Mouse (Mus musculus): ENCODE data around the gene Plcl2.
"Not testable (repeated sequence)": the region's sequence is repeated elsewhere in the genome, so short reads cannot be mapped to it uniquely, and the experiment has no call there.

Plcl2 gene

DNA sequence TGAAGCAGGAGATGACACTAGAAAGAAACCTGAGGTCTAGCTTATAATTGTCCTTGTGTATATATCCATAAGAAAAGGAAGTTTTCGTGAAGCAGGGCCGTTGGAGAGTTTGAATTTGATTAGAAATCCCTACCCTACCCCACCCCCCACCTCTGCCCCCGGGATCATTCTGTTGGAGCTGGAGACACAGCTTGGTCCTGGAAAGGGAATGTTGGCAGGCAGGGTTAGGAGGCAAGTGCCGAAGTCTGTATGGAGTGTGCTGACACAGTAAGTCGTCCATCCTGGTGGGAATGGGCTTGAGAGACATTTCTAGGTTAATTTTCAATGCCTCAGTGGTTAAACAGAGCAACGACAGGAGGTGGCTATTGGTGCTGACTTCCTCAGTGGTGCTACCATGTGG lies 8.4 kb upstream of the Plcl2 start:
- no peak for DNase-seq (ENCODE audit: low spot score)

- DNase-seq (ENCODE audit: low spot score): no peak
Measured at GRCm38 (mm10) chr17:50503075-50503474, 6.1 kb upstream of the Plcl2 start.

- DNase-seq (ENCODE audit: low spot score): no peak
Measured at GRCm38 (mm10) chr17:50504070-50504846, 4.9 kb upstream of the Plcl2 start.

- no peak for DNase-seq (ENCODE audit: low spot score)
Measured at GRCm38 (mm10) chr17:50505910-50506634, 3.1 kb upstream of the Plcl2 start.

DNA sequence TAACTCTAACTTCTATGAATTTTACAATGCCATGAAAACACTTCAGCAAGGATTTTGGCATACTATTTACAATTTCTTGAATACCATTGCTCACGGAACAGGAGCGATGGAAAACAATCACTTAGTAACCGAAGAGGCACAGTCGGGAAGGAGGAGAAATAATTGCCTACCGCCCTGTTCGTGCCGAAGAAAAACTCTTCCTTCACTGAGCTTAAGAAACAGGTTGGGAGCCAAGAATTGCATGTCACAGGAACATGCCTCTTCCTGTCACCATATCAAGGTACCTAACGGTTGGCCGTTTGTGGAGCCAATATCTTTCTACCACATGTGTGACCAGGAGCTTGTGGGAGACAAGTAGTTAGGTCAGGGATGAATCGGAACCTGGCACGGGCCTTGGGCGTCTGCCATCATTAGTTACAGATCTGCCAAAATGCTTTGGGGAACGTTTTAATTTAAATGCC lies 2.3 kb upstream of the Plcl2 start:
- DNase-seq (ENCODE audit: low spot score): no peak

DNA sequence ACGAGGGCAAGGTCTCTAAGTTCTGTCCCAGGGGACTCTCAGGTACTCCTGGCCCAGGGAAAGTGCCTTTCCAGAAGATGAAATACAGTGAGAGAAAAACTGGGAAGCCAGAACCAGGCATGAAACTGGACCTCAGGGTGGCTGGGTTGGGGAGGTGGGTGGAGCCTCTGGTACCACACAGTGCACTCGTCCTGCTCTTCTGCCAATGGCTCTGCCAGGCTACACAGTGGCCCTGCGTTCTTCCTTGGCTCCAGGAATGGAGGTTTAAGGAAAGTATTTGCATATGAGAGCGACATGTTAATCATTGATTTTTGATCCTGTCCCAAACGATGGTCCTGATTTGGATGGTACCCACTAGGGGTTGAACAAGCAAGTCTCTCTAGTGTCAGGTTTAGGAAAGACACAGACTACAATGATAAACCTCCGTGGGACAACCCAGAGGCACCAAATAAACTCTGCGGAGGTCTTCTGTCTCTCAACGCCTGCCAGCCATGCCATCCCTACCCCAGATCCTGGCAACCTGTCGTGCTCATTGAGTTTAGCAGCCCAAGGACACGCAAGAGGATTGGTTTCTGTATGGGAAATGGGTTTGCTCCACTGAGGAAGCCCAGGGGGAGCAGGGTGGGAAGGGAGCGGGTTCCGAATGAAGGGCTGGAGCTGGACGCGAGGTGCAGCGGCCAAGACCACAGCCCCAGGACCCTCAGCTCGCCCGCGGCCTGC lies 988 bp upstream of the Plcl2 start:
- DNase-seq (ENCODE audit: low spot score): no peak

- no peak for DNase-seq (ENCODE audit: low spot score)
Measured at GRCm38 (mm10) chr17:50508775-50509250, 390 bp upstream of the Plcl2 start.

DNA sequence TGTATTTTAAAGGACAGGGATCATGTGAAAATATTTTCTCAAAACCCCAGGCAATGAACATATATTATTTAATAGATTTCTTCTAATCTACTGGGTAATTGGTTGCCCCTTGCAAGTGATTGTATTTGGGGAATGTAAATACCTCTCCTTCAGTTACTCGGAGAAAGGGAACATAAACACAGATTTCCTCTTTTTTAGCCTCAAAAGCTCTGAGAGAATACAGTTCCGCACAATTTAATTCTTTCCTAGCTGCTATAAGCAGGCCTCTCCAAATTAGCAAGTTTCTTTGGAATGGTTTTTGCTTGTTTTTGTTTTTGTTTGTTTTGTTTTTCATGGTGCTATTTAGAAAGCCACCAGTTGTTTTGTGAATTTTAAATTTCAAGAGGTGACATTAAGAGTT lies 1.1 kb downstream of the Plcl2 start:
- DNase-seq (ENCODE audit: low spot score): no peak

DNA sequence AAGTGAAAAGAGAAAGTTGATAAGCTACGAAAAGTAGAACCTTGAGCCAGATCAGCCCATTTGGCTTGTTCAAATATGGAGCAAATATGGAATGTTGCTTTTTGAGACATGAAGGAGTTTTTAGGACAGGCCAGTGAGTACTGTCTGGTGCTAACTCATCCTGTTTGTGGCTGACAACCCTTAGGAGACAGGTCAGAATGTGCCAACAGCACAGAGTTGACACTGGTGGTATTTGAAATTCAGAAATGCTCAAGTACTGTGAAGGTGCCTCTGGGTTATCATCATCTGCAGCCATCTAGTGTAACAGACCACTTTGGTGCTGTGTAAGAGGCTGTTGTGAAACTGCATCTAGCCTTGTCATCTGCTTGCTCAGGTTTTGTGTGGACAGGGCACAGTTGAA lies 1.5 kb downstream of the Plcl2 start:
- DNase-seq (ENCODE audit: low spot score): no peak

DNA sequence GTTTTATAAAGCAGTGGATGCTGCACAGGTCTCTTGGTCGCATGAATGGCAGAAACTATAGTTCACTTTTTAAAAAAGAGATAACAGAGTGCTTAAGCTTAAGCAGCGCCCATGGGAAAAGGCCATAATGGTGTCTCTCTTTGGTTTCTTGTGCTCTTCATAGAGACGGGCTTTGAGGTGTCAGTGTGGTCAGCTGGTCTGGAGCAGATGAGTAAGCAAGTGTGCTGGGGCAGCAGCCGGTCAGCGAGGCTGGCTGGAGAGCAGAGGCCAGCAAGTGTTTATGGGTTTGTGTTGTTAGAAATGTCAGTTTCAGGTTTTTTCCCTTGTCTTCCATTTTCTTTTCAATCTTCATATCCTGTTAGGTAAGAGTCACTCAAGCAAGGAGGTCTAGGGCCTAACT lies 3.0 kb downstream of the Plcl2 start:
- no peak for DNase-seq (ENCODE audit: low spot score)

DNA sequence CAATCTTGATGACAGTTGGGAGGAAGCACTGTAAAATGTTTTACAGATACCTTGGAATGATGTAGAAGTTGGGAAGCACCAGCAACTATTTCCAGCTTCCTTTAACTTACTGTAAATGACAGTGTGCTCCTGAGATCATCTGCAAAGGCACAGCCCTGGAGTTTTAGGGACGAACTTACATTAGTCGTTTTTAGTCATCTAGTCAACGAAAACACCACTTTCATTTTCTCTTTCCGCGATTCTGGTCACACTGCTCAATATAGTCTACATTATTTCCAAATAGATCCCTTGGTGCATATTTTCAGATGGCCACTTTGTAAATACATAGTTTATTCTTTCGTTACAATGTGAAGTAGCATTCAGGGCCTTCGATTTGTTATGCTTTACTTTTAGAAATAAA lies 3.6 kb downstream of the Plcl2 start:
- DNase-seq (ENCODE audit: low spot score): no peak

- DNase-seq (ENCODE audit: low spot score): no peak
Measured at GRCm38 (mm10) chr17:50513376-50513775, 4.2 kb downstream of the Plcl2 start.

DNA sequence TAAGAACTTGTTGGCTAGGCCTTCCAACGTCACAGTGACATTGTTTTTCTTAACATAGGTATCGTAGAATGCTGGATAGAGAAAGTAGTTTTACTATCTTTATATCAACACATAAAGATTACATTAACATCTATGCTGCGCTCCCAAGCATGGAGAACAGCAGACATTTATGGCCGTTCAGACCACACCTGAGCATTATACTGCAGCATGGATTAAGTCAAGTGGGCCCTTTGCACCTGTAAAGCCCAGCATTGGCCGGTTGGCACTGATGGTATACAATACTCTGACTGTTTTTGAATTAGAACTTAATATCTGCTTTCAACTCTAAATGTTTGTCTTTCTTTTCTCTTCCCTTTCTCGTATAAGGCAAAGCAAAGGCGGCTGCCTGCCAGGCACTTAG lies 4.8 kb downstream of the Plcl2 start:
- no peak for DNase-seq (ENCODE audit: low spot score)

DNA sequence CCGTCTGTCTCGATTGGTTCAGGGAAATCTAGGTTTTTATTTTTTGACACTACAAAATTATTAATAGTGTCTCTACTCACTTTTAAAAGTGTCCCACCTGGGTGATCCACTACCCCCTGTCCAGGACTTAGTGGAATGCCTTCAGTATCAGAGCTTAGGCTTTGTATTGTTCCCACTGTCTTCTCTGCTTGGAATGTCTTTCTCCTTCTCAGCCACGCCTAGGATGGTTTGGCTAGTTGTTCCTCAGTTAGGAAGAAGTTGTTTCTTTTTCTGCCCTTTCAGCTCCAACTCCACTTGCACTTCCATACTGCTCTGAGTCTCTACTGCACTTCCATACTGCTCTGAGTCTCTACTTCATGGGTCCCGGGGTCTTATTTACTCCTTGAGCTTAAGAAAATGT lies 6.7 kb downstream of the Plcl2 start:
- no peak for DNase-seq (ENCODE audit: low spot score)

DNA sequence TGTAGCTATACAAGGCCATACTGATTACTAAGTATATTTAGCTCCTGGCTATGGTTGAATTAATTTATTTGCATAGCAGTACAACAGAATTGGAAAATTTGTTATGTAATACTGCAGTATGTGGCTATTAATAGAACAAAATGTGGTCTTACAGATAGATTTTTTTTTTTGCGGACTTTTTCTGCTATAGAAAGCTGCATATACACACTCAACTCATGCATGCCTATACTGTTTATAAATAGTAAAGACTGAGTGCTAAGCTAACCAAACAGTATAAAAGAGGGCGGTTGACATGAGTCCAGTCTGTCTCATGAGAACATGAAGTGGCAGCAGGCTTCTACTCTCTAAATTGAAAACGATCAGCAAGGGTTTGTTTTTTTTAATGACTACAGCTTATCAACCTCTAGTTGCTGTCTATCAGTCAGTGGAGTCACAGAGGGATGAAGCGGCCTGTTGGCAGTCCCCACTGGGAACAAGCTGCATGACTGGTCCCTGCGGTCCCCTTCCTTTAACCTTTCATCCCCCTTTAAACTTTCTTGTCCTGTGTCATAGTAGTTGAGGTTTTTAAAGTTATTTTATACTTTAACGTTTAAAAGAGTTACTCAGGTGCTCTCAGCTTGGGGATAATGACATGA lies 8.7 kb downstream of the Plcl2 start:
- no peak for DNase-seq (ENCODE audit: low spot score)

DNA sequence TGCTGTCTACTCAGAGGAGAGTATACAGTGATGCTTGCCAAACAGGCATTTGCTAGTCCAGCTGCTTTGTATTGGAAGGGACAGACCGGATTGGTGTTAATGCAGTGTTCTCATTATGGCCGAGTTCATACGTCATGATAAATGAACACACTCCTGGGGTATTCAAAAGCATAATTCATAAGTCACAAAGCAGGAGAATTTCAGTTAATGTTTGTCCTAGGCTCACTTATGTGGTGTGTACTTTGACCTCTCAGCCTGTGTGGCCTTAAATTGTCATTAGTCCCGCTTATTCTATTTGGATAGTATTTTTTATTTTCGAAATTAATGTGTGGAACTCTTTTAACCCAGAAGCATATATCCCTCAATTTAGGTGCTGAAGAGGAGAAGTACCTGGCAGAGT lies 10.4 kb downstream of the Plcl2 start:
- no peak for DNase-seq (ENCODE audit: low spot score)

DNA sequence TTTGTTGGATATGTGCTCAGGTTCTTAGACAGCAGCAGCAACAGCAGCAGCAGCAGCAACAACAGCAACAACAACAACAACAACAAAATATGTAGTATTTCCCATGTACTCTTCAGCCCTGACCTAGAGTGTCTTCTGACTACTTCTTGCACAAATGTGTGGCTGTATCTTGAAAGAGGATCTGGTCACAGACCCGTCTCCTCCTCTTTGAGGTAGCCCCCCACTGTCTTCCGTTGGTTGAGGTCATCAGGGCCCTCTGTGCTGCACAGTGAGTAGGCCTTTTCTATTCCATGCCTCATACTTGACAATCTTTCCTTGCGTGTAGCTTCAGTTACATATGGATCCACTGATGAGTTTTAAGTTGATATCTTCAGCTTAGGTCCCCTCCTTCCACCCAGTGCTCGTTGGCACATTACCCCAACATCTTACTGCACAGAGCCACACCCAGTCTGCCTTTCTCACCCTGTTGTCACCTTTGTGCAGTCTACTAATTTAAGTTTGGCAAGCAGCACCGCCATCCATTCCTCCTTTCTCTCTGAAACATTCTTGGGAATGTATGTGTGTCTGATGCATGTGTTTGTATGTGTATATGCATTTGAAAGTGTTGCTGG lies 13.4 kb downstream of the Plcl2 start:
- DNase-seq (ENCODE audit: low spot score): no peak

DNA sequence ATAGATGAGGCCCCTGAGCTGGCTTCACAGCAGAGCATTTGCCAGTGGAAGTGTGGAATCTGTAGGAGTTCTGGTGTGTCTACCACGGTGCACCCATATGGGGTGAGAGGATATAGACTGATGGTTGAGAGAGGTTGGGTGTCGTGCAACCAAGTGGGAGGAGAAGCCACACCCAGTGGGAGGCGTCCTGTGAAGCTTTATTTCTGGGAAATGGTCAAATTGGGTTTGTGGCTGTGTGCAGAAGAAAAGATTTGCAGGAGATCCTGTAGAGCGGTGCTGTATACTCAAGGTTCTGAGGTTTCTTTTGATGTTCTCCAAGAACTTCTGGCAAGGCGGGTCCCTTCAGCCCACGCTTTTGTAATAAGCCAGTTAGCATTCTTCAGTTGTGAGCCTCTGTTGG lies 15.8 kb downstream of the Plcl2 start:
- DNase-seq (ENCODE audit: low spot score): no peak

DNA sequence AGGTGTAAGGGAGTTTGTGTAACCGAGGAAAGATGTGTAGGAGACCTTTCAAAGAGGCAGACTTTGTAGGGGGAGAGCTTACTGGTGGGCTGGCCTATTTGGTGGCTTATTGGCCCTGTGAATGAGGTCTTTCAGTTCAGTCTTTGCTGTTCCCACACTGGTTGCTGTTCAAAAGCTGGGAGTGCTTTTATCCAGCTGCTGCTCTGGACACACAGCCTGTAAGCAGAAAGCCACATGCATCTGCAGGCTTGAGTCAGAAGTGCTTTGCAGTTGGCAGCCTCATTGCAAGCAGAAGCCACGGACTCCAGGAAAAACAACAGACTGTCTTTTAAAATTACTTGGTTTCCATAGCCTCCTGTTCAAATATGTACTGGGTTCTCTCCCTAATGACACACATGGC lies 16.6 kb downstream of the Plcl2 start:
- no peak for DNase-seq (ENCODE audit: low spot score)

- no peak for DNase-seq (ENCODE audit: low spot score)
Measured at GRCm38 (mm10) chr17:50530089-50530488, 20.9 kb downstream of the Plcl2 start.

- DNase-seq (ENCODE audit: low spot score): not testable (repeated sequence)
Measured at GRCm38 (mm10) chr17:50534889-50535288, 25.7 kb downstream of the Plcl2 start.

Measured in left cerebral cortex, adult 11 months (tissue).